Mouse (Mus musculus) midbrain, embryonic 15.5 days (tissue): Measurements from ENCODE around the gene Vmn1r169. TPM values are rescaled to one million over a fixed set of nuclear protein-coding genes. Genes with fewer than 3 reads are reported as not detected.
"Not testable (repeated sequence)": the region's sequence is repeated elsewhere in the genome, so short reads cannot be mapped to it uniquely, and the experiment has no call there.

Source experiments
- ATAC-seq: fragments of 200-750 bp; cut with Nextera tagmentation; replicated peaks from 2 replicates; pipeline ENCODE4 v1.8.0; 2017; ENCODE audit warnings: moderate TSS enrichment
- H3K27ac ChIP-seq: fragments of 300-500 bp; sonication (generic); 2 replicates; pipeline ENCODE4 v1.5.1; 2015; ENCODE audit warnings: mild to moderate bottlenecking, inconsistent platforms
- H3K27me3 ChIP-seq: fragments of 300-500 bp; sonication (generic); replicated peaks from 2 replicates; pipeline ENCODE4 v1.6.1; 2015; ENCODE audit warnings: inconsistent platforms
- H3K36me3 ChIP-seq: fragments of 300-500 bp; sonication (generic); replicated peaks from 2 replicates; pipeline ENCODE4 v1.6.1; 2015; ENCODE audit warnings: inconsistent platforms
- H3K4me1 ChIP-seq: fragments of 300-500 bp; sonication (generic); 2 replicates; pipeline ENCODE4 v1.6.1; 2015; ENCODE audit warnings: inconsistent platforms
- H3K4me2 ChIP-seq: fragments of 300-500 bp; sonication (generic); 2 replicates; pipeline ENCODE4 v1.6.1; 2015; ENCODE audit warnings: inconsistent platforms, mild to moderate bottlenecking, moderate library complexity
- H3K4me3 ChIP-seq: fragments of 300-500 bp; sonication (generic); 2 replicates; pipeline ENCODE4 v1.5.1; 2015; ENCODE audit warnings: mild to moderate bottlenecking, inconsistent platforms
- H3K9ac ChIP-seq: fragments of 300-500 bp; sonication (generic); 2 replicates; pipeline ENCODE4 v1.6.1; 2015; ENCODE audit warnings: mild to moderate bottlenecking, inconsistent platforms
- H3K9me3 ChIP-seq: fragments of 300-500 bp; sonication (generic); 2 replicates; pipeline ENCODE4 v1.6.1; 2016; ENCODE audit warnings: inconsistent platforms
- WGBS: fragments of 180-500 bp; shearing (Covaris S2); methylation state at CpG from one replicate; pipeline ENCODE4 v1.1.7; 2015; ENCODE audit warnings: mixed read lengths; 5-methylcytosine and 5-hydroxymethylcytosine counted together
- polyA plus RNA-seq: library from polyadenylated mRNA; unstranded; fragments of >200 nt; fragmentation: Nextera tagmentation; extraction: Ambion mirVana; gene quantifications from 2 replicates; pipeline ENCODE4 v1.2.1, GENCODE M21; 2015

Gene Vmn1r169
- polyA plus RNA-seq, result not detected in 2 replicates

DNA sequence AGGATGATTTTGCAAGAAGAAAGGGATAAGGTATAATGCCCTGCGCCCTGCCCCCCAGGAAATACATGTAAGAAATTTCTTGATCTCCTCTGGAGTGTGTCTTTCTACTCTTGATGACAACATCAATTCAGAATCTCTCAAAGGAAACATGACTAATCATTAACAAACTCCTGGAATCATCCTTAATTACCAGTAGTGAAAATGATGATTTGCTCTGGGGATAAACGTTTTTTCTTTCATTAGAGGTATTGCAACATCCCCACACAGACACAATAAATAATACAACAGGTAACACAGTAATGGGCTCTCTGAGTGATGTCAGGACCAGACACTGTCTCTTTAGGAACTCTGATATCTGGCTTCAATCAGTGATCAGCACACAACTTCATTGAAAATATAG is at the start of gene Vmn1r169:
Vmn1r169 (plus strand) TSS at position 301 of the 400 bp plus-strand sequence.
- ATAC-seq, result not testable (repeated sequence)

DNA sequence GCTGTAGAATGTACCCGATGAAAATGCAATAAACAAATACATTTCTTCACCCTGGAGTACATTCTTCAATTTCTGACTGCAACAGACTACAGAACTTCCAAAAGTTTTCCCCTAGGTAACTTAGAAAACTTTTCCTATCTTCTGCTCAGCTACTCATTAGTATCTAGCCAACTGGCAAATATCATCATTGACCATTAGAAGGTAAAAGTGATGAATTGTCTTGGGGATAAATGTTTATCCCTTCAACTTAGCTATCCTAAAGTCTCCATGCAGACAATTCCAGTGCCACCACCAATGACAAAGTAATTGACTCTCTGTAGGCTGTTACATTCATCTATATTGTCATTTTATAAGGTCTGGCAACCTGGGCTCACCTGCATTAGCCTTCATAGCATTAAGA is 35.9 kb upstream of the Vmn1r169 start, which contains the start of gene Vmn1r168:
Vmn1r168 (plus strand) TSS at position 301 of the 400 bp plus-strand sequence.
- H3K9ac ChIP-seq, H3K27ac ChIP-seq, H3K4me2 ChIP-seq, H3K27me3 ChIP-seq, H3K36me3 ChIP-seq, H3K4me3 ChIP-seq, H3K9me3 ChIP-seq, ATAC-seq, H3K4me1 ChIP-seq: not testable (repeated sequence)
- no CpG with 5 or more reads among the region's 1 CpGs for WGBS

More for the DNA sequence above, at the start of gene Vmn1r169:
- H3K9ac ChIP-seq, H3K4me3 ChIP-seq, H3K27me3 ChIP-seq, H3K36me3 ChIP-seq, H3K27ac ChIP-seq, H3K4me1 ChIP-seq, H3K9me3 ChIP-seq, H3K4me2 ChIP-seq: not testable (repeated sequence)
- WGBS, result 75% methylated on average over 1 of the region's 2 CpGs

DNA sequence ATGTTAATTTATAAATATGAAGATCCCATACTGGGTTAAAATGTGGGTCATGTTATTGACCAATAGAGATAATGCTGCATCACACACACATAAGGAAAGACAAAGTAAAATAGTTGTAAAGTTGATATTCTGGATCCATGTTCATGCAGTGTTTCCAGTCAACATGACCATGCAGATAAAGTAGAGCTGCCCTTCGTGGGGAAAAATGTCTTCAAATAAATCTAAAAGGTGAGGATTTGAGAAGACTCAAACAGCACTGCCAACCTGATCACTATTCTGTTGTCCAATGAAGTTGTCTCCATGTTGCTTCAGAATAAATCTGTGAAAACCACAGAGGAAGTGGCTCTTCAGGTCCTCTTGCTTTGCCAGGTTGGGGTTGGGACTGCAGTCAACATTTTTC is 30.5 kb downstream of the Vmn1r169 start, which contains the start of gene Vmn1r170:
Vmn1r170 (plus strand) TSS at position 301 of the 400 bp plus-strand sequence.
- not testable (repeated sequence) for H3K27ac ChIP-seq, H3K4me2 ChIP-seq, H3K4me3 ChIP-seq, H3K36me3 ChIP-seq, ATAC-seq, H3K27me3 ChIP-seq, H3K4me1 ChIP-seq, H3K9me3 ChIP-seq, H3K9ac ChIP-seq
- 29% methylated on average over 1 of the region's 1 CpGs for whole genome bisulfite sequencing

Other genes with a start within 250 kb of the Vmn1r169 start
- not detected in 2 replicates for gene Nlrp5, start 189.6 kb upstream of the Vmn1r169 start, polyA plus RNA-seq
- not detected in 2 replicates for gene Vmn1r167, start 68.3 kb upstream of the Vmn1r169 start, polyA plus RNA-seq
- gene Vmn1r168, start 35.8 kb upstream of the Vmn1r169 start, polyA plus RNA-seq, result not detected in 2 replicates
- not detected in 2 replicates for gene Vmn1r170, start 30.6 kb downstream of the Vmn1r169 start, polyA plus RNA-seq
- not detected in 2 replicates for gene Vmn1r171, start 55.2 kb downstream of the Vmn1r169 start, polyA plus RNA-seq
- not detected in 2 replicates for gene Vmn1r172, start 82.8 kb downstream of the Vmn1r169 start, polyA plus RNA-seq
- gene Vmn1r173, start 125.2 kb downstream of the Vmn1r169 start, polyA plus RNA-seq, result not detected in 2 replicates
- gene Vmn1r174, start 176.7 kb downstream of the Vmn1r169 start, polyA plus RNA-seq, result not detected in 2 replicates
- not detected in 2 replicates for gene Vmn1r175, start 235.1 kb downstream of the Vmn1r169 start, polyA plus RNA-seq